Mouse (Mus musculus) telencephalon, adult 2 months (tissue): ENCODE results near the gene Arhgdib.

Experiments
- DNase-seq: peaks from one replicate; pipeline ENCODE4 v3.0.0-alpha.2; 2011; ENCODE audit warnings: low read depth, low spot score

Arhgdib gene

DNA sequence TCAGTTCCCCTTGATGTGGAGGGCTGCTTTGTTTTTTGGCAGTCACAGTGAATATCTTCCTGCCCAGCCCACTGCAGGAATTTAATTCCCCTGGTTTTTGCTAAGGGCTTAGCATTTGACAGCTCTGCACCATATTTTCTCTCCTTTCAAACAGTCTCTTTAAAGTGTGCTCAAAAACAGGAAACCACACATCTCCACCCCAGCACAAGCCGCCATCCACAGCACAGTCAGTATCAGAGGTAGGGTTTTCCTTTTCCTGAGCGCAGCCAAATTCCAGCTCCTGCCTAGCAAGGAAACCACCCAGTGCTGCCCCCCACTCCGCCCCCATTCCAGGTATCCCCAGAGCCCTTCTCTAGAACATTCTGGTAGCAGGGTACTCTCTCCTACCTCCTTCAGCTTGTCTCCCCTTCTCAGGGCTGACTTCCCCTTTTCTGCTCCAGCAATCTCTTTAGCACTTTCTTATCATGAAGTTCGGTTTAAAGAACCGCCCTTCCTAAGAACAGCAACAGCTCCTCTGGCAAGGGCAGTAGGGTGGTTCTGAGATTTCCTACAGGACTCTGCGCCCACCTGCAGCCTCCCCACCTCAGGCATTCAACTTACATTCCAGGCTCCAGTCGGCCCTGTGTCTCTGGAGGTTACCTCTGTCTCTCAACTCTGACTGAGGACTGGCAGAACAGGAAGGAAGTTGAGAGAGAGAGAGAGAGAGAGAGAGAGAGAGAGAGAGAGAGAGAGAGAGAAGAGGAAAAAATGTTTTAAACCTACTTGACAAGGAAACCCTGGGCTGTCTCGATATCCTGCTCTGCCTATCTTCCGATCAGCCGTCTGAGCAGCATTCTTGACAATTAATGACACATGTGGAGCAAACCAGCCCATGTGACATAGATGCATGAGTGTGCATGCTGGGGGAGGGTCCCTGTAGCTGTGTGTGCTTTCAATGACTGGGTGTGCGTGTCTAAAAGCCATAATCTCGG lies at the start of gene Arhgdib:
TSS of gene Arhgdib (minus strand) at position 849 of the 971 bp plus-strand sequence.
- no peak for DNase-seq

DNA sequence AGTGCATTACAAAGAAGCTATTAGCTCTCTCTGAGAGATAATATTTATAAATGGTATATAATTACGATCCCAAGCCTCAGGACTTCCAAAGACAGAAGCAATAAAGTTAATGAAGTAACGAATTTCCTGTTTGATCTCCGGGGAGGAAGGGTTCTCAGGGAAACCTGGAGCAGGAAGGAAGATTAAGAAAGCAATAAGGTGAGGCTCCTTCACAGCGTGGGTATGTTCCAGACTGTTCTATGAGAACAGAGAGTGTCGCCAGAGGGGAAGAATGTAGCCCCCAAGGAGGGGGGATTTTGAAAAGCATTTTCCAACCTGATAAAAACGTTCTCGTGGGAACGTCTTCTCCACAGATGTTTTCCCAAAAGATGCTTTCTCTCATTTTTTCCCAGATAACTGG lies 48.9 kb upstream of the Arhgdib start:
- no peak for DNase-seq

DNA sequence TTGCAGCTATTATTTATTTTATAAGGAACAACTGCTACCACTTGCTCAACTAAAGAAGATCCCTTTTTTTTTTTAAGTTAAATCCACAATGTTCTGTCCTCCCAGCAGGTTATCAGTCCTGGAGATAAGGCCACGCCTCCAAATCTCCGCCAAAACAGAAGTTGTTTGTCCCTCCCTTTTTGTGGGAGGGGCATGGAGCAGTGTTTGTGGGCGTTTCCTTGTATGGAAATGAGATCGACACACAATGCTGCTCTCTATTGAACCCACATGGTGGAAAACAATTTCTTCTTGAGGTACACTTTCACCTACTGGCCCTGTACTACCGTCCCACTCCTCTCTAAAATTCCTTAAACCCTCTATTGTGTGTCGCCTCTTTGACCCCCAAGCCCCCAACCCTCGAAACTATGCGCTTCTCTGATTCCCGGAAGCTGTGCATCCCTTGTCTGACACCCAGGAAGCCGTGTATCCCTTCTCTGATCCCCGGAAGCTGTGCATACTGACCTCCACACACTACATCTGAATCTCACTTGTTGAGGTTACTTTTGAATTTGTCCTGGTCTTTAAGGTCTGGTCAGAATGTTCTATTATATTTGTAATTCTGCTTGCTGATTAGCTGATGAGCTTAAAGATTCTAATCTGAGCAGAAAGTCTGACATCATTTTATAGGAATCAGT lies 48.3 kb upstream of the Arhgdib start:
- DNase-seq = no peak

DNA sequence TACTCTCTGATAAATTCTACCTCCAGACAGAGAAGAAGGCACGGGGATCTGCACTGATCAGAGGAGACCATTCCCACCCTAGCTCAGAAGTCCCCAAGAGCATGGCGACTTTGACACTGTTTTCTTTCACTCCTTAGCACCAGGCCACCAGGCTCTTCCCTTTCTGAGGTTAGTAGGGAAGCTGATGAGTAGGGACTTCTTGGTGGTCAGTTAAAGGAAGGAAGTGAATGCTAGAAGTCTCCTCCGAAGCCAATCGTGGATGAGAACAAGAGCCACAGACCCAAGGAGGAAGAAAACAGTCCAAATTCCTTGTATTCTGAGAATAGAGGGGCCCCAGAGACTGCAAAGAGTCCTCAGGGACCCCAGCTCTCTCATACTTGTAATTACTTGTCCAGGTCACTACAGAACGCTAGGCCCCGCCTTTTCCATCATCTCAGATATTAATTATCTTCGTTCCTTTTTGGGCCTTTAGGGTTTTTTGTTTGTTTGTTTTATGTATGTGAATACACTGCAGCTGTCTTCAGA lies 46.9 kb upstream of the Arhgdib start:
- no peak for DNase-seq

DNA sequence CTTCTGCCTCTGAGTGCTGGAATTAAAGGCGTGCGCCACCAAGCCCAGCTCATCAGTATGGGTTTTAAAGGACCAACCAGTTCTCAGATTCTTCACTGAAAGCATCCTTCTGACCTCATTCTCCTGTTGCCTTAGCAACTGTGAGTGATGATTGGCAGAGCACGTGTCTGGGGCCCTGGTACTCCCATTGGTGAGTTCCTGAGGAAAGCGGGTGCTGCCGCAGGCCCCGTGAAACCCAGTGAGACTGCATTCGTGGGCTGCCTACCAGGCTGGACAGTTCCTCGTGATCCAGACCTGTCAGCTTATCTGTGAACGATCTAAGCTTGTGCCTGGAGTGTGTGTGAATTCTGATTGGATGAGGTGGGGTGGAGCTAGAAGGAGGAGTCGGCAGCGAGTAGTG lies 45.0 kb upstream of the Arhgdib start:
- peak; percentile 48 for DNase-seq

DNA sequence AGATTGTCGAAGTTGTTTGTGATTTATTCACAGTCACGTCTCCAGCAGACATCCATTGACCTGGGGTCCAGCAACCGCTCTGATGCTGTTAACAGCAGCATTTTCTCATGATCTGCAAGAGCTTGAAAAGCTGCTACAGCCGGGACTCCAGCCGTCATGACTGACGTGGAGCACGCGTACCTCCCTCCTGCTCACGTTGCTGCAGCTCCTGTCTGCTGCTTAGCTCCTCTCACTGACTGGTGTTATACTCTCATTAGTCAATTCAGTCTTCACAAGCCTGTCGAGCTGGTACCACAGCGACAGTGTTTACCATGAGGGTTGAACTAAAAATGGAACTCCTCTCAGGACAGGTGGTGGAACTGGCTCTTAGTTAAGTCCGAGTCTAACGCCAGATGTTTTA lies 44.3 kb upstream of the Arhgdib start:
- DNase-seq = no peak

DNA sequence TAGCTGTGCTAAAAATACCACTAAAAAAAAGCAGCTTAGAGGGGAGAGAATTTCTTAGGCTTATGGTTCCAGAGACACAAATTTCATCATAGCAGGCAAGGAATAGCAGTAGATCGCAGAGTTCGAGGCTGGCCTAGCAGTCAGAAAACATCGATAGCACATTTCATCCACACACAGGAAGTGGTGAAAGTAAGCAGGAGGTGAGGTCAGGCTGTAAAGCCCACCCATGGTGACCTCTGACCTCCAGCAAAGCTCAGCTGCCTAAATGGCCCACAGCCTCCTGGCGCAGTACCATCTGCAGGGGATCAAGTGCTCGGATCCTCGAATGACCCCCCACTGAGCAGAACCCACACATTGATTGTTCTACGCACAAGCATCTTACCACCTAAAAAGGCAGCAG lies 41.5 kb upstream of the Arhgdib start:
- DNase-seq = no peak

DNA sequence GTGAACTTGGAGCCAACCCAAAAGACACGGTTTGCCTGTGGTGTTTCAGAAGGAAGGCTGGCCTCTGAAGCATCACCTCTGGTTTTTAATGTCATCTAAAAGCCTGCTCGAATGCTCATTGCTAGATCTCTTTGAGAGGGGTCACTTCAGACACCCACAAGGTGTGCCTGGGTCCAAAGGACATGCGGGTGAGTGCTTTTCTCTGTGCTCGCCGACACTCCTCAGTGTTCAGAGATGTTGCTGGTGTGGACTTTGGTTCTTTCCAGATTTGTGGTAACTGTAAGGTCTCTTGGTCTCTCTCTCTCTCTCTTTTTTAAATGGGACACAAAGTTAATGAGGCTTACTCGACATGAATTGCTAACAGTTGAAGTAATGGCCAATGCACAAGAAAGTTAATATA lies 40.9 kb upstream of the Arhgdib start:
- DNase-seq = no peak

DNA sequence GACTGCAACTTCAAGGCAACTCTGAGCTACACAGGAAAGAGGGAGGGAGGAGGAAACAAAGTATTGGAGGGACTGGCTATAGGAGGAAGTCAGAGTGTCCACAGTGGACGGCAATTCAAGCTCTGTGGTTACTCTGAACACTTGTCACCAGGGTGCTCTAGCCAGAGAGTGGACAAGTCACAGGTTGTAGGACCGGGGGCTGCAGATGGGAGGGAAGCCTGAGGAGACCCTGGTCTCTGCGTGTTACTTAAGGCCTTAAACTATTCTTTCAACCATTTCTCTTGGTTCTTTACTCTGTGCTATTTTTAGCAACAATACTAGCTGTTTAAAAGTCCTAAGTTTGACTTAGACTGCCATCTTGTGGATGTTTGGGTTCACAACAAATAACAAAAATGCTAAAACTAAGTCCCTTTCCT lies 38.6 kb upstream of the Arhgdib start:
- peak; percentile 50 for DNase-seq

DNA sequence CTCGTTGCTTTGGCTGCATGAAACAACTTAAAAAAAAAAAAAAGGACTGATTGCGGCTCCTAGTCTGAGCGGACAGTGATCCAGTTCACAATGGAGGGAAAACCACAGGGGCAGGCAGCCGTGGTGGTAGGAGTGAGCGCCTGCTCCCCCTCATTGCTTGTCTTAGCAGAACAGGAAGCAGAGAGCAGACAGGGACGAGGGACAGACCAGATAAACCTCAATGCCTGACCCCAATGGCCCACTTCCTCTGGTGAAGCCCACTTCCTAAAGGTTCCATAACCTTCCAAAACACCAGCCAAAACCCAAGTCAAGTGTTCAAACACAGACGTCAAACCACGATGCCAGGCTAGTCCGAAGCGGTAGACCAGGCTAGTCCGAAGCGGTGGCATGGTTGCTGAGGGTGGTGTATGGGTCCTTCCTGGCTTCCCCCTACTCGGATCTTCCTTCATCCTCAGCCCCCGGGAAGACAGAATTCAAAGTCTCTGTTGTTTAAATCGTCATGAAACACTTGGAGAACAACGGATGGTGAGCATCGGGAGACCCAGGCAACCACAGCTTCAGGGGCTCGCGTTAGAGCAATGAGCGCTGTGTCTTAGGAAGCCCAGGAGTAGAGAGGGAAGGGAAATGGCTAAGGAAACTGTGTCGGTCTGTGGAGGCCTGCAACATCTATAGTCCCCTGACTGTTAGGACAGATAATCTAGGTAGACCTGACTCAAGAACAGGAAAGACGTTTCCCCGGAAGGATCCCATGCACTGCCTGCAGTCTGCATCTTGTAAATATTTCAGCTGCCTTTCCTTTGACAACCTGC lies 37.8 kb upstream of the Arhgdib start:
- DNase-seq = no peak

DNA sequence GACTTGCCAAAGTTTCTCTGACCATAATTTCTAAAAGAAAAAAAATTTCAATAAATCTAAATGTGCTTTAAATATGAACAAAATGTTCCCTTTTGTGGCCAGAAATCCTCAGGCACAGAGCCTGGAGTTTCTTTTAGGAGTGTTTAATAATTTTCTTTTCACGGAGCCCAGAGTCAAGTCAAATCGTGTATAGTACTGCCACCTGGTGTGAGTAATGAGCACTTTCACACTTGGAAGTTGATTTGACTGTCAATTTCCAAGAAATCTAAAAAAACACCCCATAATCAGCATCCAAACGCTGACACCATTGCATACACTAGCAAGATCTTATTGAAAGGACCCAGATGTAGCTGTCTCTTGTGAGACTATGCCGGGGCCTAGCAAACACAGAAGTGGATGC lies 27.2 kb upstream of the Arhgdib start:
- DNase-seq = peak; percentile 50

DNA sequence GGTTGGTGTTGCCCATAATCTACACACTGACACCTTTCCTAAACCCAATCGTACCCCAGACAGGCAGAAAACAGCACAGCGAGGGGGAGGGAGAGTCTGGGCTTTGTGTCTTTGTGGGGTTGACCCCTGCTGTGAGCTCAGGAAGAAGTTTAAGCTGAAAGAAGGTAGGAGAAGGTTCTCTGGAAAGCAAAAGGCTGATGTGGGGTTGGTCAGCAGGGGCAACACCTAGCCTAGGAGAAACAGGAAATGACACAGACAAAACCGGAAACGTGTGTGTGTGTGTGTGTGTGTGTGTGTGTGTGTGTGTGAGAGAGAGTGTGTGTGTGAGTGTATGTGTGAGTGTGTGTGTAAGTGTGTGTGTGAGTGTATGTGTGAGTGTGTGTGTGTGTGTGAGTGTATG lies 25.8 kb upstream of the Arhgdib start:
- no peak for DNase-seq

DNA sequence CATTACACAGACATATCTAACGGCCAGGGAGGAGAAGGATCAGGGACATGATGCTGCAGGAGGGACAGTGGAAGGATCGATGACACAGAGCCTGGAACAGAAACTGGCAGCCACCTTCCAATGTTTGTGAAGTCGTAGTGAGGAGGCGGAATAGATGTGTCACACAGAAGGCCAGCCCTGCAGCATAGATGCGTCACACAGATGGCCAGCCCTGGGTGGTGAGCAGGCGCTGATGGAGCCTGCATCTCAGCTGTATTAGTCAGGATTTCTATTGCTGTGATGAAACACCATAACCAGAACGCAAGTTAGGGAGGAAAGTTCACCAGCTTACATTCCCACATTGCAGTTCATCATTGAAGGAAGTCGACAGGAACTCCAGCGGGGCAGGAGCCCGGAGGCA lies 24.2 kb upstream of the Arhgdib start:
- DNase-seq = no peak

DNA sequence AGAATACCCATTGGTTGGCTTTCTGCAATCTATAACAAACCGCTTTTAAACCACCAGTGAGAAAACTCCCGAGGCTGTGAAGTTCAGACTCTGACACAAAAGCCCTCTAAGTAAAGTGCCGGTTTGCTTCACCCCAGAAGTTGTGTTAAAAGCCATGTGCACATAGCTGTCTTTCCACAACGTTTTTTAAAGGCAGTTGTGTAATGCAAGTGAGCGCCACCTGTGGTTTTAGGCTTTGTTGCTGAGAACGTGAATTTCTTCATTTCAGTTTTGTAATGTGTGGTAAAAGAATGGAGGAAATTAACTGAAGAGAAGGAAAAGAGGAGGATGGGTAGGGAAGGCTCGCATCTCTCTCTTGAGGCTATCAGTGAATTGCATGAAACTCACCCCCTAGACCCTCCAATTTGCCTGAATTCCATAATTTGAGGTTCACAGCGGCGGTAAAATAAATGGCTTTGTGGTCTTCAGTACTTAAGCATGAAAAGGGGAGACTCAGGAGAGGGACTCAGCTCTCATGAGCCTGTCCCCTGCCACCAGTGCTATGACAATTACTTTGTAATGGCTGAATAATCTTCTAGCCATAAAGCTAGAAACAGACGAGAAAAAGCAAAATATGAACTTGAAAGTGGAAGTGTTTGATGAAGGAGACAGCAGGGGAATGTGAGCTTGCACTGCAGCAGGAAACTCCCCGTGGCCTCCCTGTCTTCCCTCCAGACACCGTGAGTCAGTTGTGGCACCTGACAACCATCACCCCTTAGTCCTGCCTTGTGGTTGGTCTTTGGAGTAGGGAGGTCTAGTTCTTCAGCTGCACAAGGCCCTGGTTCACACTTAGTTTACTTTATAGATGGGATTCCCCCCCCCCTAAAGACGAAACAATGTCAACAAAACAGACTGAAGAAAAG lies 23.2 kb upstream of the Arhgdib start:
- DNase-seq = no peak

DNA sequence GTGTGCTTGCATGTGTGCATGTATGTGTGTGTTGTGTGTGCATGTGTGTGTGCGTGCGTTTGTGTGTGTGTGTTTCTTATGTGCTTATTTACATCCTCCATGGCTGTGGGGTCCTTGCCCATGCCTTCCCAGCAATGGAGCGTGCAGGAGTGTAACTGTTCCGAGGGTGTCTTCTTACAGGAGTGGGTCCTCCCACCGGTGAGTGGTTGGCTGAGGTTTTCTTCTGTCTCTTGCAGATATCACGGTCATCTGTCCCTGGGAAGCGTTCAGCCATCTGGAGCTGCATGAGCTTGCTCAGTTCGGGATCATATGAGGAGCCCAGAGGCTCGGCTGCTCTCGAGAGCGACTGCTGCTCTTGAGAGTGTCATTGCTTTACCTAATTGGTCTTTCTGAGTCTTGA lies 21.3 kb upstream of the Arhgdib start:
- DNase-seq = no peak

DNA sequence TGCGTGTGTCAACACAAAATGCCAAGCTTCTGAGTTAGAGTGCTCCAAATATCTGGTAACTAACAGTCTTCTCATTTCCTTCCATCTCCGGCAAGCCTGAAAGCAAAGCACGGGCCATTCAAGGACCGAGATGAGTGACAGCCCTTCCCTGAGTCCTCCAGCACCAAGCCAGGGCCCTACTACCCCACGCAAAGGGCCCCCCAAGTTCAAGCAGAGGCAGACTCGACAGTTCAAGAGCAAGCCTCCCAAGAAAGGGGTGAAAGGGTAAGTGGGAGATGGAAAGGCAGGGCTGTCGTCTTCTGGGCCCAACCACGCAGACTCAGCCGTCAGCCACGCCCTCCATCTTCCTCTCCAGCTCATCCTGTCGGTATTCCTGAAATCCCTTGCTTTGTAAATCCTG lies 17.4 kb upstream of the Arhgdib start:
- no peak for DNase-seq

DNA sequence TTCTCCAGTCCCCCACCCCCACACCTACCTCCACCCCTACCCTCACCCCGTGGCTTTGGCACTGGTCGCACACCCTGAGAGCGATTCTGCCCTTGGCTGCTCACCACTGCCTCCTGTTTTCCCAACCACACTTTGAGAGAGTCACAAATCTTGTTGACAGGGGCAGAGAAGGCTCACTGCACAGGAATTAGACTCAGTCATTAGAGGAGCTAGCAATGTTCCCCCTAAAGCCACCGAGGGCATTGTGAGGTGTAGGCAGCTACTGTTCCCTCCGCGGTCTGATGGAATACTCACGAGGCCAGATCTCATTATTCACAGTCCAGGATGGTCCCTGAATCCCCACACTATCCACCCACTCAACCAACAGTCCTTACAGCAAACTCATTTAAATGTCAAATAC lies 15.4 kb upstream of the Arhgdib start:
- no peak for DNase-seq

DNA sequence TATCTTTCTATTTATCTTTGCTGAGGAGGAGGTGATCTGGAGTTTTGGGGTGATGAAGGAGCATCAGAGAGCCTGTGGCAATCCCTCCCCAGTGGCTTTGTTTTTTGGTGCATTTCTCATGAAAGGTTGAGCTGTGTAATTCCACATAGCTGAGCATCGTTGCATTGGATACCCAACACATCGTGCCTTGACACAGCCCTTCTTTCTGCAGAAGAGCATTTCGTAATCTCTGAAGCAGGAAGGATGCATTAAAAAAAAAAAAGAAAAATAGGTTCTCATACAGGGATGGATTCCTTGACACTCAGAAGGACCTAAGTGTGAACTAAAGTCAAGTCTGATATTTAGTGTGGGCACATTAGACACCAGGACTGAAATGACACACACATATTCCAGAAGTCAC lies 13.5 kb upstream of the Arhgdib start:
- DNase-seq = no peak

DNA sequence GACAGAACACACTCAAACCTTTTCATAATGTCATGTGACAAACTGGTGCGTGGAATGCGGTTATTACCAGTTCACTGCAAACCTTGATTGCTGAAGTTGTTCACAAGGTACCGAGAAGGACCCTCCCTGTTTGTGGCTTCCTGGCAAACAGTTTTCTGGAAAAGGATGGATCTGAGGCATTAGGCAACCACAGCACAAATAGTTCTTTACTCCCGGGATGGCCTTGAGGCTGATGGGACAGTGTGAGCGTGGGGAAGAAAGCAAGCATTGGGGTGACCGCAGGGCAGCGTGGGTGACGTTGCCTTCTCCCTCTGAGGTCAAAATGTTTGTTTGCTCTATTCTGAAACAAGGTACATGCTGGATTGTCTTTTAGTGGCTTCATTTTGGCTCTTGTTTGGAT lies 13.0 kb upstream of the Arhgdib start:
- DNase-seq = no peak

DNA sequence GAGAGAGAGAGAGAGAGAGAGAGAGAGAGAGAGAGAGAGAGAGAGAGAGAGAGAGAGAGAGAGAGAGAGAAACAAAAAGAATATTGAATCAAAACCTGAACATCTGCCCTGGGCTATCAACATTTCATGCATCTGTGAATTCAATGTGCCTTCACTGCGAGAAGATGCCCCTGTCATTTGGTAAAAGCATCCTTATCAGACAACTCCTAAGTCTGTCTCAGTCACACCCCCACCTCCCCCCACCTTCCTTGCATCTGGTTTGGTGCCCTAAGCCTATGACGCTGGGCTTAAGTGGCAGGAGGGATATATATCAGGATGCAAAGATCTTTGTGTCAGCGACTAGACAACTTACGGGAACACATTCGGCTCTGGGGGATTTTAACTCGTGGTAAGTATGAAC lies 12.5 kb upstream of the Arhgdib start:
- no peak for DNase-seq

DNA sequence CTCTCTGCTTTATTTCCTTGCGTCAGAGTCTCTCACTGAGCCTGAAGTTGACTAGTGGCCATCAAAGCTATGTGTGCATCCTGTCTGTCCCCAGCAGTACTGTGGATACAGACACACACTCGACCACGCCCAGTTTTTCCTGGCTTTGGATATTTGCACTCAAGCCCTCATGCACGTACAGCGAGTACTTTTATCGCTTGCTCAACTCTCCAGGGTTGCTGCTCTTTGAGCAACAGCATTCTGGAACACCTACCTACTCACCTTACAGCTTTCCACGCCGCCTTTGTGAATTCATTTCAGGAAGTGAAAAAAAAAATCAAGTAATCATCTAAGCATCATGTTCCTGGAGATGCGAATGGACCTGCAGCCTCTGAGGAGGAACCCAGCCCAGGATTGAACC lies 11.2 kb upstream of the Arhgdib start:
- no peak for DNase-seq
